Mouse (Mus musculus) ES-E14 (cell line): Measurements from ENCODE around the gene Eif4e3.

Source experiments
- CHD2 ChIP-seq: IDR thresholded peaks from 2 replicates; pipeline ENCODE4 v1.6.1; 2014; ENCODE audit warnings: mild to moderate bottlenecking, low read depth, low read length, inconsistent platforms
- HCFC1 ChIP-seq: IDR thresholded peaks from 2 replicates; pipeline ENCODE4 v1.6.1; 2012; ENCODE audit warnings: low read length, inconsistent platforms, borderline replicate concordance; ENCODE audit not compliant: insufficient read depth

DNA sequence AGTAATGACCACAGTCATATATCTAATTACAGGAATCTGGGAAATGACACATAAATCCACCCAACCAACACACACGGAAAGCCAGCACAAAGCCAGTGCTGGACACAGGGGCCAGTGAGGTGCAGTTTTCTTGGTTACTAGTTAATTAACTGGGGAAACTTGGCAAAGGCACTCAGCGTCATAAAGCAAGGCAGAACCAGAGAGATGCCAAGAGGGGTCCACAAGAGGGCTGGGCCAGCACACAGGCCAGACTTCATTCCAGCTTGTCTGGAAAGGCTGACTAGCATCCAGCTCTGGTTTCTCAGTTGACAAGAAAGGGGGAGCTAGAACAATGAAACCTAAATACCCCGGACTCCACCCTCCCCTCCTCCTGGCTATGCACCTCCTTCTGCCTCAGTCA lies 33.9 kb upstream of the Eif4e3 start:
- TF ChIP-seq HCFC1 (no peak), CHD2 (no peak)
